Comparison of ENCODE assay signal across 9 mouse cellular contexts in the genomic region with DNA sequence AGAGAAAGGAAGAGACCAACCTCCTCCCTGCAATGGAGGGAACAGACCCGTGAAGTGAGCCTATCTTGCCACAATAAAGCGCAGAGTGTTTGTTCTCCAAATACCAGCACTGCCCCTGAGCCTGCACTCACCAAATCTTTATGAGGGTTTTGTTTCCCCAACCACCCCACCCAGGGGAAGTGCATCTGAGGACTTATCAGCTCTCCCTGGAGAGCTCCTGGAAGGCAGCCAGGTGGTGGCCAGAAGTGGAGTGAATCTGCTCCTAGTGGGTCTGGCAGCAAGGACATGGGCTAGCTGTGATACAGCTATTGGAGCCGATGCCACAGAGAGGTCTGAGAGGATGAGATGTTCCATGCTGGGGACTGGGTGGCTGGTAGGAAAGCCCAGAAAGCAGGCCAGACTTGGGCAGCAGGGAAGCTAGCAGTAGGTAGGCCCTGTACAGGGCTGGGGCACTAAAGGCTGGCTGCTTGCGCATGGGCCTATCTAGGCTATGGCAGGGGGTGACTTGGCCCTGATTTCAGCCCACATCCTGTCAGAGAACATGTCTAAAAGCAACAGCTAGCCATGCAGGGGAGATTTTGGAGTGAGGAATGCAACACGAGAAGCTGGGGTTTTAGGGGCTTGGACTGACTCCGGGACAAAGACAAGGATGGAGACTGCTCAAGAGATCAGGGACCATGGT.
DNase-seq lines count a peak whose midpoint lies in the region; ATAC-seq lines count a peak whose summit lies in the region.
"Had no signal": no experiment of that assay in that cellular context is flagged by ENCODE, and none has a peak within 500 bp of the region (broad histone marks: within the 10 kb centered on the region; RNA-seq: fewer than 3 reads in every experiment).

No protein-coding gene starts in this region.

- no peaks in the 10 kb centered on the region for H3K36me3 ChIP-seq in liver, embryonic 11.5 days (ENCODE audit: control insufficient read depth, insufficient read depth, low read length)
- peaks cover under 1% of the 10 kb centered on the region; the same call in 1 of the 2 replicates for H3K36me3 ChIP-seq in lung, embryonic 15.5 days
- H3K36me3 ChIP-seq: neural tube, embryonic 12.5 days had no signal

- H3K9ac ChIP-seq in liver, embryonic 11.5 days (ENCODE audit: low read depth, low read length), result no peak overlapping the region
- peak overlapping the region; percentile 23 for H3K9ac ChIP-seq in lung, embryonic 15.5 days
- H3K9ac ChIP-seq: neural tube, embryonic 12.5 days had no signal

- 58% methylated on average over 6 of the region's 6 CpGs for WGBS in liver, embryonic 11.5 days
- WGBS in lung, embryonic 15.5 days, result 32% methylated on average over 6 of the region's 6 CpGs

- H3K4me1 ChIP-seq in liver, embryonic 11.5 days (replicated peaks; ENCODE audit: control insufficient read depth, insufficient read depth, low read length), result peaks cover 25% of the 10 kb centered on the region
- peaks cover 75% of the 10 kb centered on the region for H3K4me1 ChIP-seq in lung, embryonic 15.5 days

- H3K27ac ChIP-seq in liver, embryonic 11.5 days (ENCODE audit: low read depth, low read length), result no peak overlapping the region; the same call in 1 of the 2 replicates
- H3K27ac ChIP-seq in lung, embryonic 15.5 days, result peak overlapping the region; percentile 91
- H3K27ac ChIP-seq: neural tube, embryonic 12.5 days had no signal

- ATAC-seq in liver, embryonic 11.5 days (replicated peaks; ENCODE audit: low FRiP score), result no peak
- ATAC-seq in lung, embryonic 15.5 days (ENCODE audit: borderline replicate concordance, extremely low read depth, low FRiP score, low TSS enrichment), result peak; percentile 27; the same call in 1 of the 2 replicates

- no peaks in the 10 kb centered on the region for H3K9me3 ChIP-seq in liver, embryonic 11.5 days (ENCODE audit: control insufficient read depth, low read length)
- H3K9me3 ChIP-seq in lung, embryonic 15.5 days, result no peaks in the 10 kb centered on the region

- peak; percentile 28 for DNase-seq in liver
- no peak for DNase-seq in liver, embryonic 11.5 days (ENCODE audit: low spot score)
- DNase-seq in gastrocnemius, postnatal 10 days, result peak; percentile 62
- peak; percentile 73 for DNase-seq in kidney, adult 11 months
- no peak for DNase-seq in layer of hippocampus, adult 8-10 months (ENCODE audit: low spot score in 2 of 2)
- no peak for DNase-seq in spleen, postnatal 4 days (ENCODE audit: low spot score in 2 of 2)
- DNase-seq in embryo, embryonic 9.5 days (ENCODE audit: extremely low spot score), result no peak

- no peak overlapping the region for H3K4me2 ChIP-seq in liver, embryonic 11.5 days
- peak overlapping the region; percentile 67 for H3K4me2 ChIP-seq in lung, embryonic 15.5 days
- H3K4me2 ChIP-seq: neural tube, embryonic 12.5 days had no signal

- no peak overlapping the region for H3K4me3 ChIP-seq in liver, embryonic 11.5 days (ENCODE audit: low read depth, low read length)
- H3K4me3 ChIP-seq in lung, embryonic 15.5 days, result peak overlapping the region; percentile 43
- H3K4me3 ChIP-seq: neural tube, embryonic 12.5 days had no signal

- H3K27me3 ChIP-seq in liver, embryonic 11.5 days (replicated peaks; ENCODE audit: control insufficient read depth, insufficient read depth, low read length), result no peaks in the 10 kb centered on the region
- H3K27me3 ChIP-seq in lung, embryonic 15.5 days, result no peaks in the 10 kb centered on the region
- H3K27me3 ChIP-seq: neural tube, embryonic 12.5 days had no signal

Comparison
In these comparisons a context has a peak if more than half of its experiments do, and no peak if none do; other contexts are left out.
1. DNase-seq: peak in liver (single experiment), gastrocnemius, postnatal 10 days (single experiment) and kidney, adult 11 months (single experiment); none in liver, embryonic 11.5 days (single experiment), layer of hippocampus, adult 8-10 months (0 of 2), spleen, postnatal 4 days (0 of 2) and embryo, embryonic 9.5 days (single experiment).